Mouse (Mus musculus) liver, adult (tissue): Measurements from ENCODE around the gene Cpox.
A peak's percentile ranks its signal among the peaks of the same experiment; 100 is the strongest.

Experiments used
- GATA4 ChIP-seq: IDR thresholded peaks from 2 replicates; pipeline ENCODE4 v1.6.1; 2014; ENCODE audit warnings: mild to moderate bottlenecking, low read length; ENCODE audit not compliant: insufficient replicate concordance

Gene Cpox

GRCm38 (mm10) chr16:58684537-58684936 is 14.4 kb downstream of the Cpox start:
- TF ChIP-seq GATA4 = no peak

- TF ChIP-seq GATA4 = no peak
Measured at GRCm38 (mm10) chr16:58685548-58686537, 15.8 kb downstream of the Cpox start.

- TF ChIP-seq GATA4 = no peak
Measured at GRCm38 (mm10) chr16:58688534-58688933, 18.4 kb downstream of the Cpox start.

- no peak for TF ChIP-seq GATA4
Measured at GRCm38 (mm10) chr16:58689555-58690169, 19.6 kb downstream of the Cpox start.

- no peak for TF ChIP-seq GATA4
Measured at GRCm38 (mm10) chr16:58690322-58690732, 20.2 kb downstream of the Cpox start.

GRCm38 (mm10) chr16:58694091-58694490 is 24.0 kb downstream of the Cpox start:
- TF ChIP-seq GATA4 = no peak

GRCm38 (mm10) chr16:58696796-58697195 is 26.7 kb downstream of the Cpox start:
- TF ChIP-seq GATA4 = no peak

GRCm38 (mm10) chr16:58697261-58697660 is 27.2 kb downstream of the Cpox start:
- no peak for TF ChIP-seq GATA4

GRCm38 (mm10) chr16:58700174-58700573 is 30.1 kb downstream of the Cpox start:
- TF ChIP-seq GATA4 = no peak

GRCm38 (mm10) chr16:58700816-58701424 is 30.8 kb downstream of the Cpox start:
- no peak for TF ChIP-seq GATA4

- no peak for TF ChIP-seq GATA4
Measured at GRCm38 (mm10) chr16:58701779-58702178, 31.7 kb downstream of the Cpox start.

- no peak for TF ChIP-seq GATA4
Measured at GRCm38 (mm10) chr16:58702329-58702932, 32.3 kb downstream of the Cpox start.

GRCm38 (mm10) chr16:58703382-58704124 is 33.5 kb downstream of the Cpox start:
- TF ChIP-seq GATA4 = peak; percentile 61

GRCm38 (mm10) chr16:58704999-58705398 is 34.9 kb downstream of the Cpox start:
- no peak for TF ChIP-seq GATA4

- TF ChIP-seq GATA4 = no peak
Measured at GRCm38 (mm10) chr16:58707276-58707905, 37.3 kb downstream of the Cpox start.
